Mouse (Mus musculus): ENCODE measurements at regions not wholly inside any gene's neighbourhood (a gene's known extent, or its start where the extent isn't known, plus 50 kb on each side); places are given as distances from the start of the nearest gene placed in this dataset.
A peak's percentile ranks its signal among the peaks of the same experiment; 100 is the strongest.

- ATAC-seq: no peak
- H3K4me1 ChIP-seq (replicated peaks): no peaks in the 10 kb centered on the region
- H3K9ac ChIP-seq: no peak overlapping the region
- H3K4me2 ChIP-seq (replicated peaks): no peak overlapping the region
- H3K36me3 ChIP-seq: no peaks in the 10 kb centered on the region
- H3K27me3 ChIP-seq (replicated peaks): no peaks in the 10 kb centered on the region
- WGBS: 90% methylated on average over 7 of the region's 7 CpGs
- no peak overlapping the region for H3K4me3 ChIP-seq (replicated peaks)
- no peak overlapping the region for H3K27ac ChIP-seq
- no peaks in the 10 kb centered on the region for H3K9me3 ChIP-seq
These were observed 157.6 kb upstream of the Gcfc2 start for GRCm38 (mm10) chr6:81765831-81766230.

- Histone ChIP-seq H3K4me3 (replicated peaks) (no peak overlapping the region), H3K27me3 (replicated peaks) (no peaks in the 10 kb centered on the region), H3K4me1 (replicated peaks) (no peaks in the 10 kb centered on the region), H3K27ac (no peak overlapping the region), H3K9me3 (no peaks in the 10 kb centered on the region), H3K9ac (no peak overlapping the region), H3K36me3 (no peaks in the 10 kb centered on the region), H3K4me2 (replicated peaks) (no peak overlapping the region)
- ATAC-seq: no peak
- 88% methylated on average over 4 of the region's 4 CpGs for WGBS
These were observed 156.7 kb upstream of the Gcfc2 start for GRCm38 (mm10) chr6:81766800-81767199.

GRCm38 (mm10) chr6:81768669-81769537 is 154.6 kb upstream of the Gcfc2 start:
- no peaks in the 10 kb centered on the region for H3K9me3 ChIP-seq
- no peaks in the 10 kb centered on the region for H3K4me1 ChIP-seq (replicated peaks)
- no peak overlapping the region for H3K4me2 ChIP-seq (replicated peaks)
- peak; percentile 58; the same call in 1 of the 2 replicates for ATAC-seq
- H3K9ac ChIP-seq: no peak overlapping the region
- H3K4me3 ChIP-seq (replicated peaks): no peak overlapping the region
- WGBS: 46% methylated on average over 5 of the region's 5 CpGs
- no peaks in the 10 kb centered on the region for H3K27me3 ChIP-seq (replicated peaks)
- H3K27ac ChIP-seq: no peak overlapping the region
- no peaks in the 10 kb centered on the region for H3K36me3 ChIP-seq

GRCm38 (mm10) chr6:81770301-81770700 is 153.2 kb upstream of the Gcfc2 start:
- H3K4me2 ChIP-seq (replicated peaks): no peak overlapping the region
- ATAC-seq: no peak
- no peaks in the 10 kb centered on the region for H3K27me3 ChIP-seq (replicated peaks)
- no peaks in the 10 kb centered on the region for H3K36me3 ChIP-seq
- no peaks in the 10 kb centered on the region for H3K9me3 ChIP-seq
- no peak overlapping the region for H3K9ac ChIP-seq
- no peak overlapping the region for H3K27ac ChIP-seq
- WGBS: 84% methylated on average over 3 of the region's 3 CpGs
- H3K4me3 ChIP-seq (replicated peaks): no peak overlapping the region
- no peaks in the 10 kb centered on the region for H3K4me1 ChIP-seq (replicated peaks)

- no peaks in the 10 kb centered on the region for H3K27me3 ChIP-seq (replicated peaks)
- H3K36me3 ChIP-seq: no peaks in the 10 kb centered on the region
- no peak overlapping the region for H3K4me2 ChIP-seq (replicated peaks)
- no peaks in the 10 kb centered on the region for H3K4me1 ChIP-seq (replicated peaks)
- H3K9me3 ChIP-seq: no peaks in the 10 kb centered on the region
- ATAC-seq: no peak
- H3K27ac ChIP-seq: no peak overlapping the region
- no peak overlapping the region for H3K4me3 ChIP-seq (replicated peaks)
- H3K9ac ChIP-seq: no peak overlapping the region
These were observed 151.6 kb upstream of the Gcfc2 start for GRCm38 (mm10) chr6:81771862-81772261.

GRCm38 (mm10) chr6:81782131-81782530 is 141.3 kb upstream of the Gcfc2 start:
- Histone ChIP-seq H3K4me3 (replicated peaks) (no peak overlapping the region), H3K4me1 (replicated peaks) (no peaks in the 10 kb centered on the region), H3K4me2 (replicated peaks) (no peak overlapping the region), H3K36me3 (no peaks in the 10 kb centered on the region), H3K9ac (no peak overlapping the region), H3K9me3 (no peaks in the 10 kb centered on the region), H3K27me3 (replicated peaks) (no peaks in the 10 kb centered on the region), H3K27ac (no peak overlapping the region)
- 88% methylated on average over 5 of the region's 5 CpGs for WGBS
- ATAC-seq: no peak

GRCm38 (mm10) chr6:81782815-81783435 is 140.5 kb upstream of the Gcfc2 start:
- Histone ChIP-seq H3K4me3 (replicated peaks) (no peak overlapping the region), H3K4me2 (replicated peaks) (no peak overlapping the region), H3K36me3 (no peaks in the 10 kb centered on the region), H3K27ac (no peak overlapping the region), H3K4me1 (replicated peaks) (no peaks in the 10 kb centered on the region), H3K27me3 (replicated peaks) (no peaks in the 10 kb centered on the region), H3K9me3 (no peaks in the 10 kb centered on the region), H3K9ac (no peak overlapping the region)
- no peak for ATAC-seq
- 84% methylated on average over 8 of the region's 8 CpGs for WGBS

- no peaks in the 10 kb centered on the region for H3K36me3 ChIP-seq
- WGBS: 79% methylated on average over 6 of the region's 6 CpGs
- H3K4me1 ChIP-seq (replicated peaks): no peaks in the 10 kb centered on the region
- no peaks in the 10 kb centered on the region for H3K9me3 ChIP-seq
- H3K4me3 ChIP-seq (replicated peaks): no peak overlapping the region
- ATAC-seq: no peak
- H3K27me3 ChIP-seq (replicated peaks): no peaks in the 10 kb centered on the region
- no peak overlapping the region for H3K27ac ChIP-seq
- no peak overlapping the region for H3K4me2 ChIP-seq (replicated peaks)
- no peak overlapping the region for H3K9ac ChIP-seq
These were observed 128.2 kb upstream of the Gcfc2 start for GRCm38 (mm10) chr6:81795281-81795680.

- WGBS: 86% methylated on average over 3 of the region's 3 CpGs
- no peaks in the 10 kb centered on the region for H3K36me3 ChIP-seq
- no peaks in the 10 kb centered on the region for H3K4me1 ChIP-seq (replicated peaks)
- no peaks in the 10 kb centered on the region for H3K27me3 ChIP-seq (replicated peaks)
- ATAC-seq: no peak
- H3K9ac ChIP-seq: no peak overlapping the region
- H3K4me3 ChIP-seq (replicated peaks): no peak overlapping the region
- no peak overlapping the region for H3K4me2 ChIP-seq (replicated peaks)
- no peaks in the 10 kb centered on the region for H3K9me3 ChIP-seq
- H3K27ac ChIP-seq: no peak overlapping the region
These were observed 122.6 kb upstream of the Gcfc2 start for GRCm38 (mm10) chr6:81800822-81801221.

- 85% methylated on average over 3 of the region's 3 CpGs for WGBS
- no peak for ATAC-seq
These were observed 121.7 kb upstream of the Gcfc2 start for GRCm38 (mm10) chr6:81801804-81802203.

GRCm38 (mm10) chr6:81805942-81806341 is 117.5 kb upstream of the Gcfc2 start:
- Histone ChIP-seq H3K9ac (no peak overlapping the region), H3K9me3 (no peaks in the 10 kb centered on the region), H3K27me3 (replicated peaks) (no peaks in the 10 kb centered on the region), H3K4me3 (replicated peaks) (no peak overlapping the region), H3K36me3 (no peaks in the 10 kb centered on the region), H3K4me1 (replicated peaks) (no peaks in the 10 kb centered on the region), H3K4me2 (replicated peaks) (no peak overlapping the region), H3K27ac (no peak overlapping the region)
- WGBS: 86% methylated on average over 11 of the region's 11 CpGs
- no peak for ATAC-seq

More at GRCm38 (mm10) chr6:81801804-81802203, 121.7 kb upstream of the Gcfc2 start:
- Histone ChIP-seq H3K4me2 (replicated peaks) (no peak overlapping the region), H3K9me3 (no peaks in the 10 kb centered on the region), H3K4me1 (replicated peaks) (no peaks in the 10 kb centered on the region), H3K4me3 (replicated peaks) (no peak overlapping the region), H3K27me3 (replicated peaks) (no peaks in the 10 kb centered on the region), H3K9ac (no peak overlapping the region), H3K27ac (no peak overlapping the region), H3K36me3 (no peaks in the 10 kb centered on the region)

- H3K27ac ChIP-seq: no peak overlapping the region
- no peaks in the 10 kb centered on the region for H3K36me3 ChIP-seq
- H3K9ac ChIP-seq: no peak overlapping the region
- no peak for ATAC-seq
- no peak overlapping the region for H3K4me2 ChIP-seq (replicated peaks)
- H3K4me3 ChIP-seq (replicated peaks): no peak overlapping the region
- no peaks in the 10 kb centered on the region for H3K9me3 ChIP-seq
- WGBS: 91% methylated on average over 13 of the region's 13 CpGs
- H3K27me3 ChIP-seq (replicated peaks): no peaks in the 10 kb centered on the region
- H3K4me1 ChIP-seq (replicated peaks): no peaks in the 10 kb centered on the region
These were observed 114.8 kb upstream of the Gcfc2 start for GRCm38 (mm10) chr6:81808712-81809111.

Measured in intestine, embryonic 15.5 days (tissue).